Mouse (Mus musculus): ENCODE measurements at regions not wholly inside any gene's neighbourhood (a gene's known extent, or its start where the extent isn't known, plus 50 kb on each side); places are given as distances from the start of the nearest gene placed in this dataset.
A peak's percentile ranks its signal among the peaks of the same experiment; 100 is the strongest.

DNA sequence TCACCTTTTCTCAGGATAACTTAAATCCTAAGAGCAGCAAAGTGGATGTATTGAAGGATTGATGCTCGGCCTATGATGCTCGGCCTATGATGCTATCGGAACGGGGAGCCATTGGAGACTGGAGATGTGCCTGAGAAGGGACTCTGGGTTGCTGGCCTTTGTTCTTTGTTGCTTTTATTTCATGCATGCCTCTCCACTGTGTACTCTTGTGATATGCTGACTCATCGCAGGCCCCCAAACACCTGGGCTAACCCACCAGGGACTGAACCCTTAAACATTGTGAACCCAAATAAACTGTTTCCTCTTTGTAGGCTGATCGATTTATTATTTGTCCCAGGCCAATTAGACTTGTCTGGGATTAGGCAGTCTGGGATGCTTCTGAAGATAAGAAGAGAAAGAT lies 61.9 kb downstream of the Pdcl3 start:
- intact Hi-C loops (cut with DNase I) = no loop called here
- H3K4me3 ChIP-seq = no peak overlapping the region
- no peak overlapping the region for H3K27ac ChIP-seq
- no peak for TF ChIP-seq CTCF (IDR thresholded peaks at IDR 0.05)
- no peak for DNase-seq

- no peak overlapping the region for H3K4me3 ChIP-seq
- no peak for DNase-seq
- no peak for TF ChIP-seq CTCF (IDR thresholded peaks at IDR 0.05)
- no peak overlapping the region for H3K27ac ChIP-seq
- intact Hi-C loops (cut with DNase I) = no loop called here
Measured at GRCm38 (mm10) chr1:39057304-39057703, 71.9 kb downstream of the Pdcl3 start.

- Histone ChIP-seq H3K27ac (no peak overlapping the region), H3K4me3 (no peak overlapping the region)
- DNase-seq = no peak
- no peak for TF ChIP-seq CTCF (IDR thresholded peaks at IDR 0.05)
- intact Hi-C loops (cut with DNase I) = no loop called here
Measured at GRCm38 (mm10) chr1:39062509-39062908, 77.1 kb downstream of the Pdcl3 start.

- no peak for TF ChIP-seq CTCF (IDR thresholded peaks at IDR 0.05)
- intact Hi-C loops (cut with DNase I) = no loop called here
- H3K4me3 ChIP-seq = no peak overlapping the region
- no peak overlapping the region for H3K27ac ChIP-seq
- DNase-seq = no peak
Measured at GRCm38 (mm10) chr1:39063666-39064385, 78.4 kb downstream of the Pdcl3 start.

DNA sequence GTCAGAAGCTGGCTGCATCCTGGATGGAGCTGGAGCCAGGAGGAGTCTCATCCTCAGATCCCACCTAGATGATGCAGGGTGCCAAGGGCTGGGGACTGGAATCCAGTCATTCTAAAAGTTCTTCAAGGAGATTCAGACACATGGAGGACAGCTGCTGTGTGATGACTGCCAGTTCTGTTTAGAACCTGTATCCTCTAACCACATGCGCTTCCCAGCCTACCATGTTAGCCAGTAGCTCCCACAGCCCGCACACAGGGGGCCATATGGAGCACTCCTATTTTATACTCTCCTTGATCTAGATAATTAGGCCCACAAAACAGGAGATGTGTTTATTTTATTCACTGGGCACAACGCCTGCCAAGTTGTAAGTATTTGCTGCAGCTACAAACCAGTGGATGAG lies 79.4 kb downstream of the Pdcl3 start:
- no peak for DNase-seq
- no peak overlapping the region for H3K27ac ChIP-seq
- intact Hi-C loops (cut with DNase I) = no loop called here
- no peak overlapping the region for H3K4me3 ChIP-seq
- TF ChIP-seq CTCF (IDR thresholded peaks at IDR 0.05) = no peak

GRCm38 (mm10) chr1:39067901-39068300 lies 82.5 kb downstream of the Pdcl3 start:
- Histone ChIP-seq H3K27ac (no peak overlapping the region), H3K4me3 (no peak overlapping the region)
- TF ChIP-seq CTCF (IDR thresholded peaks at IDR 0.05) = no peak
- DNase-seq = no peak
- intact Hi-C loops (cut with DNase I) = no loop called here

DNA sequence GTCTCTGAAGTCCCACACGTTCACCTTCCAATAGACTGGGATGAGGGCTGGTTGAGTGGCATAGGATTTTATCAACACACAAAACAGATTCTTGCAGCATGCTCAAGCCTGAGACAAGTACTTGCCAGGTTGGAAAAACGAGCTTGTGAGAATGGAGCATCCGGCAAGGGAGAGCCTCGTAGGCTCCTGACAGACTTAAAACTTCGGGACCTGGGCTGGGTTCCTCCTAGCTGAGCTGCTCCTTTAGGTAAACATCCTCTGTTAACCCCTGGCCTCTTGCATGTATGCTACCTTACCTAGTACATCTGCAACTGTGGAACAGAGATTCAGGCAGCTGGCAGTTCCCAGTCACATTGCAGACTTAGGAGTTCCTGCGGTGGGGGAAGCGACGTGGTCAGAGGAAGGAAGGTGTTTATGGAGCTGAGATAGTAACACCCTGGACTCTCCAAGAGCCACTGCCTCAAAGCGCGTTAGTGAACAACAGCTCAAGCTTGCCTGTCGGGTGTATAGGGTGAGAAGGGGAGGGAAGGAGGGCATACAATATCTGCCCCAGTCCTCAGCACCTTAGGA lies 83.8 kb downstream of the Pdcl3 start:
- no peak for DNase-seq
- no peak overlapping the region for H3K27ac ChIP-seq
- intact Hi-C loops (cut with DNase I) = no loop called here
- no peak overlapping the region for H3K4me3 ChIP-seq
- TF ChIP-seq CTCF (IDR thresholded peaks at IDR 0.05) = no peak

GRCm38 (mm10) chr1:39069676-39070075 lies 84.3 kb downstream of the Pdcl3 start:
- intact Hi-C loops (cut with DNase I) = no loop called here
- no peak overlapping the region for H3K4me3 ChIP-seq
- no peak overlapping the region for H3K27ac ChIP-seq
- no peak for TF ChIP-seq CTCF (IDR thresholded peaks at IDR 0.05)
- no peak for DNase-seq

DNA sequence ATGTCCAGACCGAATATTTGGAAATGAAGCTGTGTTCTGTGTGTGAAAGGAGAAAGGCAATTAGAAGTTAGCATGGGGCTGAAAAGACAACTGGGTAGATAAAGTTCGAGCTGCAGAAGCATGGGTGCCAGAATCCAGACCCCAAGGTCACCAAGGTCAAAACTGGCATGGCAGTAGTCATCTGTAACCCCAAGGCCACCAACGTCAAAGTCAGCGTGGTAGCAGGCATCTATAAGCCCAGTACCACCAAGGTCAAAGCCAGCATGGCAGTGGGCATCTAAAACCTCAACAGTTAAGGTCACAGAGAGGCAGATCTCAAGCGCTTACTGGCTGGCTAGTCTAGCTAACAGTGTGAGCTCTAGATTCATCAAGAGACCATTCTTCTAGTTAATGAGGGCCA lies 90.6 kb downstream of the Pdcl3 start:
- TF ChIP-seq CTCF (IDR thresholded peaks at IDR 0.05) = no peak
- no peak overlapping the region for H3K27ac ChIP-seq
- no peak for DNase-seq
- H3K4me3 ChIP-seq = no peak overlapping the region
- intact Hi-C loops (cut with DNase I) = no loop called here

- Histone ChIP-seq H3K4me3 (no peak overlapping the region), H3K27ac (peak overlapping the region; percentile 72)
- no peak for TF ChIP-seq CTCF (IDR thresholded peaks at IDR 0.05)
- intact Hi-C loops (cut with DNase I) = no loop called here
- DNase-seq = peak; percentile 71
Measured at GRCm38 (mm10) chr1:39078584-39079315, 93.3 kb downstream of the Pdcl3 start.

DNA sequence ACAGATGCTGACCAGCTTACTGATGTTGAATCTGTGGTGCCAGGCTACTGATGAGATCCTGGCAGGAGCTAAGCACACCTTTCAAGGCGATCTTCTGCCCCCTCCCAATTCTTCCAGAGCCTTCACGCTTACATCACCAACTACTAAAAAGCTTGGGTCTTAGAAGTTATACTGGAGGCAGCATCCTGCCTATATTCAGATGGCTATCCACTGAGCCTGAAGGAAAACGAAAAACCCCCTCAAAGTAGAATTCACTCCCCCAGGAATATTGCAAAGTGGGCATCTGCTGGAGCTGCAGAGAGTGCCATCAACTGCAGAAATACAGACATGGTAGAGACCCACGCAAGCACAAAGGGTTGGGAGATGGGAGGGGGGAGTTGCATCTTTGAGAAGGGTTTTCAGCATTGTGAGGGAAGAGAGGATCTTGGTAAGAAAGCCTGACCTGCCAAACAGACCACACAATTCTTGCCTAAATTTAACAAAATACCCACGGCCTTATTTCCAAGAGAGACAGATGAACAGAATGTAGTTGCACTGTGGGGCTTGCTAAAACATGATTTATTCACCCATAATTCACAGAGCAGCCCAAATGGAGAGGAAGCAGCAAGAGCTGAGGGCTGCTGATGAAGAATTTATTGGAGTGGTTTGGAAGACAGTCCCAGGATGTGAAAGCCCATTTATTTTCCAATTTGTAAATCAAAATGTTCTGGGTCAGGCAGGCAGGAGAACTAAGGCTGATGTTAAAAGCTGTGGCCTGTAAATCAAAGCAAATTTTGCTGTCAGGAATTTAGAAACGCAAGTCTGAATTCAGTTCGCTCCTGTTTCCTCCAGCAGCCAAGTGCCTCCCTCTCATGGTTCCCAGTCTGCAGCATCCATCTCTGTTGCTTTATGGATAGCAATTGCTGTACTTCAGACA lies 98.8 kb downstream of the Pdcl3 start:
- H3K27ac ChIP-seq = no peak overlapping the region
- H3K4me3 ChIP-seq = no peak overlapping the region
- no peak for DNase-seq
- TF ChIP-seq CTCF (IDR thresholded peaks at IDR 0.05) = no peak
- intact Hi-C loops (cut with DNase I) = no loop called here

- H3K27ac ChIP-seq = peak overlapping the region; percentile 46
- no peak overlapping the region for H3K4me3 ChIP-seq
- intact Hi-C loops (cut with DNase I) = no loop called here
- no peak for TF ChIP-seq CTCF (IDR thresholded peaks at IDR 0.05)
- DNase-seq = peak; percentile 63
Measured at GRCm38 (mm10) chr1:39086273-39086672, 100.9 kb downstream of the Pdcl3 start.

All from gastrocnemius, adult 2 months (tissue).